Mouse (Mus musculus) neural tube, embryonic 13.5 days (tissue): ENCODE results near the gene Casp14. TPM values are rescaled to one million over a fixed set of nuclear protein-coding genes. Genes with fewer than 3 reads are reported as not detected.
"Not testable (repeated sequence)": the region's sequence is repeated elsewhere in the genome, so short reads cannot be mapped to it uniquely, and the experiment has no call there.

Experiments
- ATAC-seq: fragments of 200-750 bp; cut with Nextera tagmentation; 2 replicates; pipeline ENCODE4 v1.8.0; 2017; ENCODE audit warnings: low read depth, mild to moderate bottlenecking, moderate TSS enrichment, moderate library complexity
- H3K27ac ChIP-seq: fragments of 300-500 bp; sonication (generic); replicated peaks from 2 replicates; pipeline ENCODE4 v1.5.1; 2015; ENCODE audit warnings: moderate library complexity, mild to moderate bottlenecking, inconsistent platforms
- H3K27me3 ChIP-seq: fragments of 300-500 bp; sonication (generic); 2 replicates; pipeline ENCODE4 v1.6.1; 2015; ENCODE audit warnings: mild to moderate bottlenecking, inconsistent platforms
- H3K36me3 ChIP-seq: fragments of 300-500 bp; sonication (generic); 2 replicates; pipeline ENCODE4 v1.6.1; 2015; ENCODE audit warnings: mild to moderate bottlenecking, inconsistent platforms
- H3K4me1 ChIP-seq: fragments of 300-500 bp; sonication (generic); replicated peaks from 2 replicates; pipeline ENCODE4 v1.6.1; 2015; ENCODE audit warnings: inconsistent platforms
- H3K4me2 ChIP-seq: fragments of 300-500 bp; sonication (generic); 2 replicates; pipeline ENCODE4 v1.6.1; 2015; ENCODE audit warnings: inconsistent platforms, mild to moderate bottlenecking, moderate library complexity
- H3K4me3 ChIP-seq: fragments of 300-500 bp; sonication (generic); 2 replicates; pipeline ENCODE4 v1.5.1; 2015; ENCODE audit warnings: mild to moderate bottlenecking, inconsistent platforms
- H3K9ac ChIP-seq: fragments of 300-500 bp; sonication (generic); 2 replicates; pipeline ENCODE4 v1.6.1; 2015; ENCODE audit warnings: moderate library complexity, mild to moderate bottlenecking, inconsistent platforms
- H3K9me3 ChIP-seq: fragments of 300-500 bp; sonication (generic); 2 replicates; pipeline ENCODE4 v1.6.1; 2016; ENCODE audit warnings: inconsistent platforms
- WGBS: fragments of 180-500 bp; shearing (Covaris S2); methylation state at CpG from one replicate; pipeline ENCODE4 v1.1.7; 2015; 5-methylcytosine and 5-hydroxymethylcytosine counted together
- polyA plus RNA-seq: library from polyadenylated mRNA; unstranded; fragments of >200 nt; fragmentation: Nextera tagmentation; extraction: Ambion mirVana; gene quantifications from 2 replicates; pipeline ENCODE4 v1.2.1, GENCODE M21; 2015

Gene Casp14
- polyA plus RNA-seq, 1 experiment from 2014 or later: not detected

DNA sequence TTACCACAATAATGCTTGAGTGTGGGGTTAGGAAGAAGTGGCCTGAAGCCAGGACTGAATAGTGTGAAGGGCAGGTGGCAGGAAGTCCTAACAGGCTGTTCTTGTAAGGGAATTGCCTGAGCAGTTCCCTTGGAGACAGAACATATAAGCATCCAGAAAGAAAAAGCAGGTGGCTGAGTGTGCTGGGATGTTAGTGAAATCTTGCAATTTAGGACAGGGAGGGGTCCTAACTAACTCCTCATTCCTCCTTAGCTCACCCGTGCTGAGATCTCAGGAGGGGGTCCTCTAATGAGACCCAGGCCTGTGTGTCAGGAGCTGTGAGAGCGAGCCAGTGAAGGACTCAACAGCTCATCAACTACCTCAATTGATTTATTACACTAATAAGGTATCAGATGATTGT lies 5.3 kb upstream of the Casp14 start:
- H3K36me3 ChIP-seq: no peaks in the 10 kb centered on the region
- no peak overlapping the region for H3K27ac ChIP-seq
- H3K4me1 ChIP-seq: 0 out of 2 replicates have a peak, but pooled peaks cover 5% of the 10 kb centered on the region
- H3K4me3 ChIP-seq: no peak overlapping the region
- H3K9ac ChIP-seq: no peak overlapping the region
- H3K9me3 ChIP-seq: no peaks in the 10 kb centered on the region
- ATAC-seq: no peak
- WGBS: 4% methylated on average over 2 of the region's 2 CpGs
- no peak overlapping the region for H3K4me2 ChIP-seq
- H3K27me3 ChIP-seq: no peaks in the 10 kb centered on the region

DNA sequence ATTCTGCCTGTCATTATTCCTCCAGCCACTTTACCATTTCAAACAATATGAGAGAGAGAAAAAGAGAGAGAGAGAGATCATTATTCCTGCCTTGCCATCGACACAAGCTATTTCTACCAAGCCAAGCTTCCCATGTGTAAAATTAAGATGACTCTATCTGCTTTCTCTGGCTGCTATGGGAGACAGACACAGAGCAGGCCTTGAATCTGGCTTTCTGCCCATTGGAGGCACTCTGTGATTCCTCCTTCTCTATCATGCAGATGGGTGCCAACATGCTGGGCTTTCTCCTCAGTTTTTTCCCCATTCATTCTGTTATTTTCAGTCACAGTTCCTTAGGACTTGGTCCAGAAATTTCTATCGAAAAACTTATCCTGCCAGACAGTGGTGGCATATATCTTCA lies 4.6 kb upstream of the Casp14 start:
- no peak for ATAC-seq
- no peaks in the 10 kb centered on the region for H3K36me3 ChIP-seq
- H3K9me3 ChIP-seq: no peaks in the 10 kb centered on the region
- H3K9ac ChIP-seq: no peak overlapping the region
- no peaks in the 10 kb centered on the region for H3K27me3 ChIP-seq
- 0 out of 2 replicates have a peak, but pooled peaks cover 5% of the 10 kb centered on the region for H3K4me1 ChIP-seq
- H3K4me3 ChIP-seq: no peak overlapping the region
- WGBS: 49% methylated on average over 2 of the region's 2 CpGs
- no peak overlapping the region for H3K4me2 ChIP-seq
- H3K27ac ChIP-seq: no peak overlapping the region

DNA sequence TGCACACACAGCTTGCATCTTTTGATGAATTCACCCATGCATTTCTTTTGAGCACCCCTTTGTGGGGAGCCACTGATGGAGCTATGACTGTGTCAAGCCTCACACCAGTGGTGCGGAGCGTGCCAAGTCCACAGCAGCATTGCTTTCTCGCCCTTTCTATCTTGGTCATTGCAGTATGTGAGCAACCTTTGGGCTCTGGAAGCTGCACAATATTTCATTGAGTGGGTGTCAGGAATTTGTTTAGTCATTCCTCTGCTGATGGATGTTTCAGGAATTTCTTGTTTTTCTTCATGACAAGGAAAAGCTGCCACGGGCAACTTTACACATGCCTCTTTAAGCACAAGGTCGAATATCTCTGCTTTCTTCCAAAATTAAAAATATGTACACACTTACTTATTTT lies 3.9 kb upstream of the Casp14 start:
- Histone ChIP-seq H3K36me3 (no peaks in the 10 kb centered on the region), H3K9ac (no peak overlapping the region), H3K27me3 (no peaks in the 10 kb centered on the region), H3K4me2 (no peak overlapping the region), H3K4me1 (0 out of 2 replicates have a peak, but pooled peaks cover 5% of the 10 kb centered on the region), H3K4me3 (no peak overlapping the region), H3K9me3 (no peaks in the 10 kb centered on the region), H3K27ac (no peak overlapping the region)
- 83% methylated on average over 5 of the region's 5 CpGs for WGBS
- no peak for ATAC-seq

DNA sequence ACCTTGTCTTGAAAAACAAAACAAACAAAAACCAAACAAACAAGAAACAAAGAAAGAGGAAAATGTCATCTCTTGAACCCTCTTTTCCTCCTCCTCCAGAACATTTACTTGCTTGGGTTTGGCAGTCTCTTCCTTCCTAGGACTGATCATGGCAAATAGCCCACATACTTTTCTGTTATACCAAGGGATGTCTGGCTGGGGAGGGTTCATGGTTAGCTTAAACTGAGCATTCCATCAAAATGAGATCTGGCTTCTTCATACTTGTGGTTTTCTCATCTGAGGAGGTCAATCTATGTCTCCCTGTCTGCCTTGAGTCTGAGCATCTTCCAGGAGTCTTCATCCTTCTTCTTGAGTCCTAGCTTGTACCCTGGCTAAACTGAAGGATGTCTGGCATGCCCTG lies 1.9 kb downstream of the Casp14 start:
- Histone ChIP-seq H3K4me2 (no peak overlapping the region), H3K9me3 (no peaks in the 10 kb centered on the region), H3K27me3 (no peaks in the 10 kb centered on the region), H3K4me3 (no peak overlapping the region), H3K4me1 (no peaks in the 10 kb centered on the region), H3K9ac (no peak overlapping the region), H3K36me3 (no peaks in the 10 kb centered on the region), H3K27ac (no peak overlapping the region)
- no peak for ATAC-seq

DNA sequence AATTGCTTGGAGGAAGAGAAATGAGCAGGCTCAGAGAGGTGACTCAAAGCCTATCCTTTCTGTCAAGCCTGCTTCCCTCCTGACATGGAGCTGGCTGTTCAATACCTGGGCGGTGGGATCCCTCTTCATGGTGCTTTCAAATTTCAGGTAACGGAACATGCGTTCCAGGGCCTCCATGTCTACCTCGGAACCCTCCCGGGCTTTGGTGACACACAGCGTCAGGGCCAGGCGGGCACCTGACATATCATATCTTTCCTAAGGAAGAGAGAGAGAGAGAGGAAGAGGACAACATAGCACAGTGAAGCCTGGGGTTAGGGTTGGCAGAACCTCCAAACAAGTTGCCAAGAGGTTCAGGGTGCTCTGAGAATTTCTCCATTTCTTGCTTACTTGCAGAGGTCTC lies 2.9 kb downstream of the Casp14 start:
- no peaks in the 10 kb centered on the region for H3K9me3 ChIP-seq
- no peak overlapping the region for H3K4me3 ChIP-seq
- 95% methylated on average over 7 of the region's 7 CpGs for WGBS
- H3K27me3 ChIP-seq: no peaks in the 10 kb centered on the region
- H3K4me1 ChIP-seq: no peaks in the 10 kb centered on the region
- no peak overlapping the region for H3K4me2 ChIP-seq
- no peak for ATAC-seq
- H3K9ac ChIP-seq: no peak overlapping the region
- no peak overlapping the region for H3K27ac ChIP-seq
- no peaks in the 10 kb centered on the region for H3K36me3 ChIP-seq

DNA sequence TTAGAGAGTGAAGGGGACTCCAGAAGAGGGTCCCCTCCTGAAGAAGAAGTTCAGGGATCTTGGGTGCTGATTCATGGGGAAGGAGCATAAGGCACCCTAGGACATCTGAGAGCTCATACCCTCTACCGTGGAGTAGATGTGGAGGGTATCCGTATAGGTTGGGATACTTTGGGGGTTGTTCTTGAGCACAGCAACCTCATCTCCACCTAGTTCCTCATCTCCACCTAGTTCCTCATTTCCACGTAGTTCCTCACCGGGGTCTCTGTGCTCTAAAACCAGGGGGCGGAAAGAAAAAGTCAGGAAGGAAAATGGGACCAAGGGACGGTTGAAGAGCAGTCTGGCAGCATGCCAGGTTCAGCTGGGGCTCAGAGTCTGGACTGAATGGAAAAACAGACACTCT lies 4.0 kb downstream of the Casp14 start:
- H3K27ac ChIP-seq: no peak overlapping the region
- H3K36me3 ChIP-seq: no peaks in the 10 kb centered on the region
- H3K27me3 ChIP-seq: no peaks in the 10 kb centered on the region
- H3K4me2 ChIP-seq: no peak overlapping the region
- no peak overlapping the region for H3K4me3 ChIP-seq
- no peaks in the 10 kb centered on the region for H3K4me1 ChIP-seq
- H3K9ac ChIP-seq: no peak overlapping the region
- 83% methylated on average over 6 of the region's 6 CpGs for WGBS
- ATAC-seq: no peak
- H3K9me3 ChIP-seq: no peaks in the 10 kb centered on the region

DNA sequence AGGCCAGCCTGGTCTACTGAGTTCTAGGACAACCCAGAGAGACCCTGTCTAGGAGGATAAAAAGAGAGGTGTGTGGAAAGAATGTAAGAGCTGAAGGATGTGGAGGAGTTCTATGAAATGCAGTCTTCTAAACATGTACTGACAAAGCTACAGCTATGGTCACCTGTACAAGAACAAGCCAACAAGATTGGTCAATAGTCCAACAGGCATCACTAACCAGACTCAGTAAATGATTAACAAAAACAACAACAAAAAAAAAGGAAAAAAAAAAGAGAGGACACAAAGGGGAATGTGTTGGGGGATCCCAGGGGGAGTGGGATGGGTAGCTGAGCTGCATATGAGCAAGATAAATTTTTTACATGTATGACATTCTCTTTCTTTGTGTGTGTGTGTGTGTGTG lies 7.4 kb downstream of the Casp14 start:
- no peaks in the 10 kb centered on the region for H3K36me3 ChIP-seq
- no peaks in the 10 kb centered on the region for H3K4me1 ChIP-seq
- no peaks in the 10 kb centered on the region for H3K9me3 ChIP-seq
- no peak for ATAC-seq
- H3K4me2 ChIP-seq: no peak overlapping the region
- H3K4me3 ChIP-seq: no peak overlapping the region
- no peak overlapping the region for H3K27ac ChIP-seq
- no peak overlapping the region for H3K9ac ChIP-seq
- H3K27me3 ChIP-seq: no peaks in the 10 kb centered on the region

DNA sequence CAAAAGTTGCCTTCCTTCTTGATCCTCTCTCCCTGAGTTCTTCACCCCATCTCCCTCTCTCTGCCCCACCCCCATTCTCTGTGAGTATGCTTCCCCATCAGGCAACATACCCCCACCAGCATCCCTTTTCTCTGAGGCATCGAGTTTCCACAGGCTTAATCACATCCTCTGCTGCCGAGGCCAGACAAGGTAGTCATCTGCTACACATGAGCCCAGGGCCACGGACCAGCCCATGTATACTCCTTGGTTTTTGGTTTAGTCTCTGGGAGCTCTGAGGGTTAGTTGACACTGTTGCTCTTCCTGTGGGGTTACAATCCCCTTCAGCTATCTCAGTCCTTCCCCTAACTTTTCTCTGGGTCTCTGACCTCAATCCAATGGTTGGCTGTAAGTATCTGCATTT lies 17.2 kb downstream of the Casp14 start:
- ATAC-seq: no peak
- no peaks in the 10 kb centered on the region for H3K4me1 ChIP-seq
- 66% methylated on average over 3 of the region's 3 CpGs for WGBS

DNA sequence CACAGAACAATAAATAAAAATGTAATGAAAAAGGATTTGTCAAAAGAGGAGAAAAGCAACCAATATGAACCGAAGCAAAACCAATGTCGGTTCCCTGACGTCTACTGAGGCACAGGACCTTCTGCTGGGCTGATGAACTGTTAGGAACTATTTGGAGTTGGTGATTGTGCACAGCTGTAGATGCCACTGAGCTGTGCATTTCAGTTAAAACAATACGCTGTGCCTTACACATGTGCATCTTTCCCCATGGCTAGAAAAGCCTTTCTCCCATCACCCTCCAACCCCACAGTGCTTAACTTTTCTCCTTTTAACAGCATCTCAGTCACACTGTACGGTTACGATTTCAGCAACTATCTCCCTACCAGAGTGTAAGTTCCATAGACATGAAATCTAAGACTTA lies 28.1 kb downstream of the Casp14 start:
- Histone ChIP-seq H3K9me3 (no peaks in the 10 kb centered on the region), H3K4me3 (no peak overlapping the region), H3K9ac (no peak overlapping the region), H3K4me2 (no peak overlapping the region), H3K4me1 (no peaks in the 10 kb centered on the region), H3K36me3 (no peaks in the 10 kb centered on the region), H3K27me3 (no peaks in the 10 kb centered on the region), H3K27ac (no peak overlapping the region)
- ATAC-seq: no peak
- WGBS: 87% methylated on average over 6 of the region's 6 CpGs

More for the DNA sequence above, 17.2 kb downstream of the Casp14 start:
- Histone ChIP-seq H3K36me3 (no peaks in the 10 kb centered on the region), H3K4me3 (no peak overlapping the region), H3K4me2 (no peak overlapping the region), H3K27me3 (no peaks in the 10 kb centered on the region), H3K9me3 (no peaks in the 10 kb centered on the region), H3K27ac (no peak overlapping the region), H3K9ac (no peak overlapping the region)

DNA sequence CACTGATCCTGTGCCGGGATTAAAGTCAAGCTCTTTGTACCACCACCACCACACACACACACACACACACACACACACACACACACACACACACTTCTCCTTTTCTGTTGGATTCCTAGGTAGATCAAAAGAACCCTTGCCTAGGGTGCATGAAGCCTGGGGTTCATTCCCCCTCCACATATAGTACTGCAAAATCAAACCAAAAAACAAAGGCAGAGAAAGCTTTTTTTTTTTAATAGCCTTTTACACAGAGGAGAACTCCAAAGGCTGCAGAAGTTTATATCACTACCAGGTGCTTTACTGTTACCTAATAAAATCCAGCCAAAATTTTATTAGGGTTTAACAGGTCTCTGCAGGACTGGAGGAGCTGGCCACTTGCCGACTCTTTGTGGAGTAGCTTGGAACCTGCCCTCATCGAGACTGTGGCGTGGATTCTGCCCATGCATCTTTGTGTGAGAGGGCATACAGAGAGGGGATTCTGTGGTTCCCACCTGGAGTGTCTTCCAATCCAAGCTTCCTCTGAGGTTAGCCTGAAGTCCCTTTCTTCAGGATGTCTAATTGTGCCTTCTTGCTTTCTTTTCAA lies 31.0 kb downstream of the Casp14 start:
- no peaks in the 10 kb centered on the region for H3K4me1 ChIP-seq
- H3K9me3 ChIP-seq: no peaks in the 10 kb centered on the region
- no peak overlapping the region for H3K27ac ChIP-seq
- H3K36me3 ChIP-seq: no peaks in the 10 kb centered on the region
- H3K9ac ChIP-seq: no peak overlapping the region
- no peak overlapping the region for H3K4me2 ChIP-seq
- no peak overlapping the region for H3K4me3 ChIP-seq
- WGBS: 68% methylated on average over 4 of the region's 4 CpGs
- no peaks in the 10 kb centered on the region for H3K27me3 ChIP-seq
- no peak for ATAC-seq

DNA sequence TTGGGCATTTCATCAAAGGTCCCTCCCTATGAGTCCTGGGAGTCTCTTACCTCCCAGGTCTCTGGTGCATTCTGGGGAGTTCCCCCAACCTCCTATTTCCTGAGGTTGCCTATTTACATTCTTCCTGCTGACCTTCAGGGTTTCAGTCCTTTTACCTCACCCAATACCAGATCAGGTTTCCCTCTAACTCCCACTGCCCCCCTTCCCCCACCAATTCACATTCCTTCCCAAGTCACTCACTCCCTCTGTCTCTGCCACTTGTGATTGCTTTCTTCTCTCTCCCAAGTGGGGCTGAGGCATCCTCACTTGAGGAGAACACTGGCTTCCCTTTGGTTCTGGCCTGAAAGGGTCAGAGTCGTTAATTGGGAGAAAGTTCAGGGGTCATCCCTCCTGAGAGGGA lies 48.0 kb downstream of the Casp14 start:
- H3K9me3 ChIP-seq, ATAC-seq, H3K9ac ChIP-seq: not testable (repeated sequence)

DNA sequence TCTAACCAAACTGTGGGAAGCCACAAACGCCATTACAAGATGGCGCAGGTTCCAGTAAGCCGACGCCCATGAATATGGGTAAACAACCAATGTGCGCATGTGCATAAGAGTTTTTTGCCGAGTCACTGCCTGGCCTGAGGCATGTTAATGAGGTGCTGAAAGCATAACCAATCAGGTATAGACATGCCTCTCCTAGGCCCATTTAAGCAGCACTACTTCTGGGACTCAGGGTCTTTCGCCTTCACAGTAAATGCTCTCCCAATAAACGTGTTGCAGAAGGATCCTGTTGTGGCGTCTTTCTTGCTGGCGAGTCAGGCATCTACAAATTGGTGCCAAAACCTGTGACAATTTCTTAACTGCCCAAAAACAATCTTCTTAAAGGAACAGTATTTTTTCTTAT lies 51.4 kb downstream of the Casp14 start:
- not testable (repeated sequence) for H3K27ac ChIP-seq, H3K36me3 ChIP-seq, H3K27me3 ChIP-seq, ATAC-seq, H3K9ac ChIP-seq, H3K4me2 ChIP-seq, H3K9me3 ChIP-seq, H3K4me3 ChIP-seq, H3K4me1 ChIP-seq
- WGBS: 95% methylated on average over 10 of the region's 10 CpGs

More for the DNA sequence above, 48.0 kb downstream of the Casp14 start:
- H3K4me1 ChIP-seq, H3K4me2 ChIP-seq, H3K27me3 ChIP-seq, H3K27ac ChIP-seq, H3K36me3 ChIP-seq, H3K4me3 ChIP-seq: not testable (repeated sequence)
- WGBS: 16% methylated on average over 1 of the region's 1 CpGs

DNA sequence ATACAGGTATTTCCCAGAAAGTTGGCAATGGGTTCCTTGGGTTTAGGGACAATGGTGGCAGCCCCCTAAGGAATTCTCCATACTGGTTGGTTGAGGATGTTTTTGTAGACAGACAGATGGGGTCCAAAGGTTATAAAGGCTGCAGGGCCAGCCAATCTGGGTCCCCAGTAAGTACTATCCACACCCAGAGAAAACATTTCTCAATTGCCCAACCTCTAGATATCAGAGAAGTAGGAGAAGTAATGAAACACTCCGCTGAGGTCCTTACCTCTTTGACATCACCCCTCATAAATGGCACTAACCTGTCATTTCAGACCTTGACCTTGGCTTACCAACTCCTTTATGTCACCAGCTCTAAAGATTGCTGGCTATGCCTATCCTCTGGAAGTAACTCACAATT lies 53.5 kb downstream of the Casp14 start:
- H3K9me3 ChIP-seq: no peaks in the 10 kb centered on the region
- H3K4me3 ChIP-seq: no peak overlapping the region
- no peaks in the 10 kb centered on the region for H3K4me1 ChIP-seq
- H3K9ac ChIP-seq: no peak overlapping the region
- H3K27me3 ChIP-seq: no peaks in the 10 kb centered on the region
- no peak for ATAC-seq
- H3K4me2 ChIP-seq: no peak overlapping the region
- H3K27ac ChIP-seq: no peak overlapping the region
- 93% methylated on average over 1 of the region's 1 CpGs for WGBS
- no peaks in the 10 kb centered on the region for H3K36me3 ChIP-seq
